Mouse (Mus musculus) bone marrow macrophage, adult 2 months (primary cell): ENCODE measurements around the gene Azgp1. TPM values are rescaled to one million over a fixed set of nuclear protein-coding genes. Genes with fewer than 3 reads are reported as not detected.
"Not testable (repeated sequence)": the region's sequence is repeated elsewhere in the genome, so short reads cannot be mapped to it uniquely, and the experiment has no call there.

Source experiments
- H3K27ac ChIP-seq: 2 replicates; pipeline ENCODE4 v1.5.1; 2012; ENCODE audit warnings: low read depth, low read length; ENCODE audit not compliant: insufficient read depth
- H3K4me1 ChIP-seq: 2 replicates; pipeline ENCODE4 v1.6.1; 2012; ENCODE audit warnings: low read length; ENCODE audit not compliant: control insufficient read depth, insufficient read depth
- H3K4me3 ChIP-seq: 2 replicates; pipeline ENCODE4 v1.5.1; 2012; ENCODE audit warnings: mild to moderate bottlenecking, low read length, moderate library complexity; ENCODE audit not compliant: insufficient read depth
- CTCF ChIP-seq: IDR thresholded peaks from 2 replicates; pipeline ENCODE4 v1.5.1; 2012; ENCODE audit warnings: low read depth, mild to moderate bottlenecking, low read length, moderate library complexity
- POLR2A ChIP-seq: IDR thresholded peaks from 2 replicates; pipeline ENCODE4 v1.6.1; 2012; ENCODE audit warnings: mild to moderate bottlenecking, low read depth, low read length, borderline replicate concordance
- polyA plus RNA-seq: library from polyadenylated mRNA; stranded (reverse); fragments of >200 nt; gene quantifications from 2 replicates; pipeline ENCODE4 v1.2.4, GENCODE M21; 2012; ENCODE audit not compliant: missing spikeins, insufficient read depth, insufficient read length

Azgp1 gene
- polyA plus RNA-seq, 1 experiment, result not detected

GRCm38 (mm10) chr5:137973738-137974137 lies 7.6 kb upstream of the Azgp1 start:
- Histone ChIP-seq H3K27ac (no peak overlapping the region), H3K4me1 (no peaks in the 10 kb centered on the region), H3K4me3 (no peak overlapping the region)
- TF ChIP-seq CTCF (no peak), POLR2A (no peak)

- H3K4me3 ChIP-seq, result no peak overlapping the region
- no peaks in the 10 kb centered on the region for H3K4me1 ChIP-seq
- no peak for TF ChIP-seq POLR2A
- no peak for TF ChIP-seq CTCF
- no peak overlapping the region for H3K27ac ChIP-seq
Observed at GRCm38 (mm10) chr5:137974724-137975123, 6.6 kb upstream of the Azgp1 start.

- Histone ChIP-seq H3K27ac (no peak overlapping the region), H3K4me1 (no peaks in the 10 kb centered on the region), H3K4me3 (no peak overlapping the region)
- TF ChIP-seq CTCF (no peak), POLR2A (no peak)
Observed at GRCm38 (mm10) chr5:137975434-137975833, 5.9 kb upstream of the Azgp1 start.

DNA sequence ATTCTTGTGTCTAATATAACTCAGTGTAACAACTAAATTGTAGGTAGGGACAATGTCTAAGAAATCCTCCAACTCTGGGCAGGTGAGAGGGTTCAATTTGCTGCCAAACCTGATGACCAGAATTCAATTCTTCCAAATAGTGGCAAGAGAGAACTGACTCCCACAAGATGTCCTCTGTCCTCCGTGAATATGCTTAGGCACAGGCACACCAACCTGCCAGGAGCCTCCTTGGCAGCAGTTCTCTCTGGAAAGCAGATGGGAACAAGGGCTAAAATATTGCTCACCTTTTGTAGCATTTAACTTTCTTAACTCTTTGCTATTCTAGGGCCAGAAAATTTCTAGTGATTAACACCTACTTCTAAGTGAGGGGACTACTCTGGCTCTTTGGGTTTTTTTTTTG lies 4.0 kb upstream of the Azgp1 start:
- TF ChIP-seq POLR2A (no peak), CTCF (no peak)
- no peaks in the 10 kb centered on the region for H3K4me1 ChIP-seq
- no peak overlapping the region for H3K4me3 ChIP-seq
- H3K27ac ChIP-seq, result no peak overlapping the region

DNA sequence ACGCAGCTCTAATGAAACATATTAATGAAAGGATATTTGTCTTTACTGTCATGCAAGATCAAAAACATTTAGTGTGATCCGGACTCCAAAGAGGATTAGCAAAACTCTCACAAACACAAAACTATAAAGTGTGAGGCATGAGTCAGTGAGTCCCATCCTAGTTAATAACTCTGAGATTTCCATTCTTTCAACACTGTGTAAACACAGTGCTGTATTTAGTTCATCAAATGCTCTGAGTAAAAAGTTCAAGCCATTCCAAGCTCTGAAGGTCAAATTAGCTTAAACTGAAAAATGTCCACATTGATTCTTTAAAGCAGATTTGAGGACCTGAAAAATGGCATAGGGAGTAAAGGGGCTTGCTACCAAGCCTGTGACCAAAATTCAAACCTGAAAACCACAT lies 2.2 kb upstream of the Azgp1 start:
- Histone ChIP-seq H3K4me1 (no peaks in the 10 kb centered on the region), H3K27ac (no peak overlapping the region), H3K4me3 (no peak overlapping the region)
- TF ChIP-seq POLR2A, result no peak
- no peak for TF ChIP-seq CTCF

GRCm38 (mm10) chr5:137986351-137986750 lies 5.0 kb downstream of the Azgp1 start:
- no peak for TF ChIP-seq CTCF
- TF ChIP-seq POLR2A, result no peak
- no peaks in the 10 kb centered on the region for H3K4me1 ChIP-seq

GRCm38 (mm10) chr5:138009437-138009836 lies 28.1 kb downstream of the Azgp1 start:
- Histone ChIP-seq H3K4me1 (no peaks in the 10 kb centered on the region), H3K27ac (no peak overlapping the region), H3K4me3 (no peak overlapping the region)
- TF ChIP-seq CTCF, result no peak
- no peak for TF ChIP-seq POLR2A

More at GRCm38 (mm10) chr5:137986351-137986750, 5.0 kb downstream of the Azgp1 start:
- no peak overlapping the region for H3K4me3 ChIP-seq
- H3K27ac ChIP-seq, result no peak overlapping the region

- H3K27ac ChIP-seq, result no peak overlapping the region
- TF ChIP-seq POLR2A, result no peak
- TF ChIP-seq CTCF, result no peak
Observed at GRCm38 (mm10) chr5:138012382-138012781, 31.1 kb downstream of the Azgp1 start.

GRCm38 (mm10) chr5:138016530-138016929 lies 35.2 kb downstream of the Azgp1 start:
- Histone ChIP-seq H3K4me3 (no peak overlapping the region), H3K4me1 (no peaks in the 10 kb centered on the region), H3K27ac (no peak overlapping the region)
- no peak for TF ChIP-seq CTCF
- no peak for TF ChIP-seq POLR2A

More at GRCm38 (mm10) chr5:138012382-138012781, 31.1 kb downstream of the Azgp1 start:
- Histone ChIP-seq H3K4me3 (no peak overlapping the region), H3K4me1 (no peaks in the 10 kb centered on the region)

GRCm38 (mm10) chr5:138016997-138017396 lies 35.7 kb downstream of the Azgp1 start:
- Histone ChIP-seq H3K27ac (no peak overlapping the region), H3K4me1 (no peaks in the 10 kb centered on the region), H3K4me3 (no peak overlapping the region)
- no peak for TF ChIP-seq CTCF
- TF ChIP-seq POLR2A, result no peak

- H3K27ac ChIP-seq, H3K4me1 ChIP-seq, H3K4me3 ChIP-seq: not testable (repeated sequence)
Observed at GRCm38 (mm10) chr5:138019577-138019976, 38.3 kb downstream of the Azgp1 start.

DNA sequence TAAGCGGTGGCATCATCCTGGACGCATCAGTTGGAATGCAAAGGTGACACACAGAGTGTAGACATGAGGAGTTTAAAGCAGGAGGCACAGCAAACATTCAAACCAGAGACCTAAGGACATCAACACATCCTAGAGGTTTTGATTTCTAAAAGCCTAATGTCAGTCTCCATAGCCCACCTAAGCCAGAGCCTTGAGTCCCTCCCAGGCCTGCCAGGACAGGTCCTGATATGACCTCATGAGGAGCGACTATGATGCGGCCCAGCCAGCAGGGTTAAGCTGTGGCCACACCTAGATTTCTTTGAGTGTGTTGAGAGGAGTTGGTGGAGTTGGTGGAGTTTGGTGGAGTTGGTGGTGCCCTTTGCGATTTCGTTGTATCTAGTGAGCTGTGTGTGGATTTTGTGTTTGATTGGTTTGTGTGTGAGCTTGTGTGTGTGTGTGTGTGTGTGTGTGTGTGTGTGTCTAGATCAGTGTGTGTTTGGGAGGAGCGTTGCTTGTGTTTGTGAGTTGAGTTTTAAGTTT lies 39.7 kb downstream of the Azgp1 start, which contains the start of the genes Smok3a and Smok3b:
TSS of gene Smok3a (plus strand) at position 301 of the 519 bp plus-strand sequence.
TSS of gene Smok3b (plus strand) at position 469 of the 519 bp plus-strand sequence.
- not testable (repeated sequence) for H3K4me3 ChIP-seq, H3K27ac ChIP-seq, H3K4me1 ChIP-seq
